15 mouse cellular contexts compared by ENCODE assay signal in the genomic region with DNA sequence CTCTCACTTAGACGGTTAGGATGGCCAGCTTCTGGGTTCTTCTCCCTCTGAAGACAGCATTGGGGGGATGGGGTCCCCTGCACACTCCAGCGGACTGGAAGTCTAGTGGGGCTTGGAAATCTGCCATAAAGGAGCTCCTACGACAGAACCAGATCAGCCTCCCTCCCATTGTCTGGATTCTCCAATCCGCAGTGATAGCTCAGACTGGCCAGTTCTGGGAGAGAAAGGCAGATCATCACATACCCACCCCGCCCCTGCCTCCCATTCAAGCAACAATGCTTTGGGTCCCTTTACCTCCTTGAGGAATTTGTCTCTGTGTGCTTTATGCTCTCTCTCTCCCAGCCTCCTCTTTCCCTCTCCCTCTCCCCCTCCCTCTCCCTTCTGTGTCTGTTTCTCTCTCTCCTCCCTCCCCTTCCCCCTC.
A peak's percentile ranks its signal among the peaks of the same experiment; 100 is the strongest.
DNase-seq lines count a peak whose midpoint lies in the region; ATAC-seq and TF ChIP-seq lines count a peak whose summit lies in the region.
"Had no signal": no experiment of that assay in that cellular context is flagged by ENCODE, and none has a peak within 500 bp of the region (broad histone marks: within the 10 kb centered on the region; RNA-seq: fewer than 3 reads in every experiment).

No protein-coding gene starts in this region.

- H3K27me3 ChIP-seq in heart, adult 2 months (ENCODE audit: control insufficient read depth, insufficient read depth, low read length): no peaks in the 10 kb centered on the region
- H3K27me3 ChIP-seq in neural tube, embryonic 13.5 days: no peaks in the 10 kb centered on the region
- H3K27me3 ChIP-seq in neural tube, embryonic 15.5 days (replicated peaks): no peaks in the 10 kb centered on the region
- H3K27me3 ChIP-seq in hindbrain, embryonic 14.5 days (ENCODE audit: control insufficient read depth, insufficient read depth, low read length): no peaks in the 10 kb centered on the region
- H3K27me3 ChIP-seq: embryonic facial prominence, embryonic 13.5 days; limb, embryonic 12.5 days had no signal

- no peak overlapping the region for H3K4me3 ChIP-seq in heart, adult 2 months
- no peak overlapping the region for H3K4me3 ChIP-seq in neural tube, embryonic 13.5 days
- no peak overlapping the region for H3K4me3 ChIP-seq in neural tube, embryonic 15.5 days (replicated peaks)
- no peak overlapping the region for H3K4me3 ChIP-seq in hindbrain, embryonic 14.5 days (replicated peaks; ENCODE audit: low read length)
- H3K4me3 ChIP-seq: embryonic facial prominence, embryonic 13.5 days; limb, embryonic 12.5 days had no signal

- intact Hi-C loops in heart, adult 2 months (cut with DNase I): no loop called here

- H3K36me3 ChIP-seq in heart, adult 2 months (ENCODE audit: control insufficient read depth, insufficient read depth, low read length): no peaks in the 10 kb centered on the region
- H3K36me3 ChIP-seq in neural tube, embryonic 13.5 days: no peaks in the 10 kb centered on the region
- no peaks in the 10 kb centered on the region for H3K36me3 ChIP-seq in neural tube, embryonic 15.5 days
- H3K36me3 ChIP-seq in hindbrain, embryonic 14.5 days (replicated peaks; ENCODE audit: control insufficient read depth, insufficient read depth): no peaks in the 10 kb centered on the region
- H3K36me3 ChIP-seq: embryonic facial prominence, embryonic 13.5 days; limb, embryonic 12.5 days had no signal

- ATAC-seq in neural tube, embryonic 13.5 days (ENCODE audit: low read depth): peak; percentile 53; the same call in 1 of the 2 replicates
- ATAC-seq in neural tube, embryonic 15.5 days (ENCODE audit: low FRiP score): no peak
- peak; percentile 46; the same call in 1 of the 2 replicates for ATAC-seq in hindbrain, embryonic 14.5 days (ENCODE audit: low FRiP score)
- ATAC-seq: liver, postnatal 0 days had no signal

- TF ChIP-seq EP300 in heart, adult 2 months (IDR thresholded peaks at IDR 0.05; ENCODE audit: insufficient read depth, low read depth, low read length): no peak

- no peak overlapping the region for H3K27ac ChIP-seq in heart, adult 2 months
- no peak overlapping the region for H3K27ac ChIP-seq in neural tube, embryonic 13.5 days (replicated peaks)
- no peak overlapping the region for H3K27ac ChIP-seq in neural tube, embryonic 15.5 days (replicated peaks)
- no peak overlapping the region for H3K27ac ChIP-seq in hindbrain, embryonic 14.5 days
- H3K27ac ChIP-seq: embryonic facial prominence, embryonic 13.5 days; limb, embryonic 12.5 days had no signal

- DNase-seq in heart, adult 11 months: peak; percentile 60
- DNase-seq in heart, adult 2 months: no peak
- DNase-seq in hindbrain, embryonic 14.5 days (ENCODE audit: low spot score): no peak
- no peak for DNase-seq in urinary bladder, postnatal 25 days (ENCODE audit: low spot score)
- DNase-seq in spleen, adult 12 weeks (ENCODE audit: low spot score): no peak
- no peak for DNase-seq in cerebellum, adult 18-20 months
- DNase-seq: cerebellum, adult 11-12 months; heart, postnatal 4 days; kidney, adult 2 months; liver, postnatal 0 days; thymus, adult 2 months had no signal

- H3K79me2 ChIP-seq in heart, adult 2 months (replicated peaks; ENCODE audit: control insufficient read depth, insufficient read depth, low read length): no peaks in the 10 kb centered on the region

- TF ChIP-seq CTCF in heart, adult 2 months (IDR thresholded peaks at IDR 0.05): no peak

- H3K9ac ChIP-seq in heart, adult 2 months (ENCODE audit: low read depth, low read length): no peak overlapping the region
- H3K9ac ChIP-seq in neural tube, embryonic 13.5 days: no peak overlapping the region
- no peak overlapping the region for H3K9ac ChIP-seq in neural tube, embryonic 15.5 days (replicated peaks)
- no peak overlapping the region for H3K9ac ChIP-seq in hindbrain, embryonic 14.5 days
- H3K9ac ChIP-seq: embryonic facial prominence, embryonic 13.5 days; limb, embryonic 12.5 days; liver, postnatal 0 days had no signal

- WGBS in heart, adult 2 months: 35% methylated on average over 5 of the region's 5 CpGs
- 12% methylated on average over 5 of the region's 5 CpGs for WGBS in neural tube, embryonic 13.5 days
- WGBS in neural tube, embryonic 15.5 days: 8% methylated on average over 5 of the region's 5 CpGs
- WGBS in hindbrain, embryonic 14.5 days: 16% methylated on average over 5 of the region's 5 CpGs

- no peak overlapping the region for H3K4me2 ChIP-seq in neural tube, embryonic 13.5 days
- H3K4me2 ChIP-seq in neural tube, embryonic 15.5 days: no peak overlapping the region
- no peak overlapping the region for H3K4me2 ChIP-seq in hindbrain, embryonic 14.5 days (replicated peaks)
- H3K4me2 ChIP-seq: embryonic facial prominence, embryonic 13.5 days; limb, embryonic 12.5 days had no signal

- no peaks in the 10 kb centered on the region for H3K4me1 ChIP-seq in heart, adult 2 months (ENCODE audit: control insufficient read depth, insufficient read depth, low read length)
- H3K4me1 ChIP-seq in neural tube, embryonic 13.5 days (replicated peaks): peaks cover 12% of the 10 kb centered on the region
- H3K4me1 ChIP-seq in neural tube, embryonic 15.5 days: peaks cover 8% of the 10 kb centered on the region; the same call in 1 of the 2 replicates
- no peaks in the 10 kb centered on the region for H3K4me1 ChIP-seq in hindbrain, embryonic 14.5 days (replicated peaks; ENCODE audit: control insufficient read depth, insufficient read depth, low read length)
- H3K4me1 ChIP-seq: limb, embryonic 12.5 days had no signal

- no peaks in the 10 kb centered on the region for H3K9me3 ChIP-seq in neural tube, embryonic 13.5 days
- H3K9me3 ChIP-seq in neural tube, embryonic 15.5 days (replicated peaks): no peaks in the 10 kb centered on the region
- H3K9me3 ChIP-seq in hindbrain, embryonic 14.5 days (ENCODE audit: control insufficient read depth, low read length): no peaks in the 10 kb centered on the region
- H3K9me3 ChIP-seq: embryonic facial prominence, embryonic 13.5 days; limb, embryonic 12.5 days had no signal

- no peak for TF ChIP-seq POLR2A in heart, adult 2 months (IDR thresholded peaks at IDR 0.05; ENCODE audit: insufficient read depth, low read depth, low read length)
